Mouse (Mus musculus): ENCODE measurements around the gene Cinp. TPM values are rescaled to one million over a fixed set of nuclear protein-coding genes. Genes with fewer than 3 reads are reported as not detected.

Cinp gene
- total and polyA plus RNA-seq, 3 experiments, result 27.1 to 31.1 (median 27.3) TPM

DNA sequence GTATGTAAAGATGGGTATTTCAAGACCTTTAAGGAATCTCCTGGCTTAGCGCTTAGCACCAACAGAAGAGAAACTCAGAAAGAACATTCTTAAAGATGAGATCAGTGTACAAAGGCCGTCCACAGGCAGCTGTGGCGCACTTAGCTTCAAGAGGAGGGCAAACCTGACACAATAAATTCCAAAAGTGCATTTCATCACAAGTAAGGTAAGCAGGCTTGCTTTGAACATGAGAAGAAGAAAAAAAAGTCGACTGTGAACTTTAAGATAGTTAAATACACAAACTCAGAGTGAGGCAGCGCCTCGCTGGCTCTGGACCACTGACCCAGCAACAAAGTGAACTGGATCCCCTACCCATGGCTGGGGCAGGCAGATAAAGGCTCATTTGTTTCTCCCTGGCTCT is 52.2 kb downstream of the Cinp start:
- Histone ChIP-seq H3K27ac (no peak overlapping the region), H3K79me2 (replicated peaks; ENCODE audit: control insufficient read depth, insufficient read depth, low read length) (no peaks in the 10 kb centered on the region), H3K9ac (ENCODE audit: low read depth, low read length) (no peak overlapping the region), H3K27me3 (ENCODE audit: control insufficient read depth, insufficient read depth, low read length) (no peaks in the 10 kb centered on the region), H3K4me1 (ENCODE audit: control insufficient read depth, insufficient read depth, low read length) (no peaks in the 10 kb centered on the region), H3K36me3 (ENCODE audit: control insufficient read depth, insufficient read depth, low read length) (no peaks in the 10 kb centered on the region), H3K4me3 (no peak overlapping the region)
- no peak for DNase-seq
- intact Hi-C loops (cut with DNase I), result no loop called here
- WGBS, result 56% methylated on average over 6 of the region's 6 CpGs
- no peak for TF ChIP-seq POLR2A (IDR thresholded peaks at IDR 0.05; ENCODE audit: insufficient read depth, low read depth, low read length)
- TF ChIP-seq CTCF (IDR thresholded peaks at IDR 0.05), result no peak
- TF ChIP-seq EP300 (IDR thresholded peaks at IDR 0.05; ENCODE audit: insufficient read depth, low read depth, low read length), result no peak

DNA sequence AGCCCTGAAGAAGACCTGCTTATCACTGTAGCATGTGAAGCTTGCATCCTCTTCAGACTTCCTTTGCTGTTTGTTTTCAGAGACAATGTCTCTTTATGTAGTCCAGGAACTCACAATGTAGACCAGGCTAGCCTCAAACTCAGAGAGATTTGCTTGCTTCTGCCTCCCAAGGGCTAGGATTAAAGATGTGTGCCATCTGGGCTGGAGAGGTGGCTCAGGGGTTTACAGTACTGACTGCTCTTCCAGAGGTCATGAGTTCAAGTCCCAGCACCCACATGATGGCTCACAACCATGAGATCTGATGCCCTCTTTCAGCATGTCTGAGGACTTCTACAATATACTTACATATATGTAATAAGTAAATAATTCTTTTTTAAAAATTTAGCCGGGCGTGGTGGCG is 53.8 kb downstream of the Cinp start:
- Histone ChIP-seq H3K27ac (no peak overlapping the region), H3K79me2 (replicated peaks; ENCODE audit: control insufficient read depth, insufficient read depth, low read length) (no peaks in the 10 kb centered on the region), H3K36me3 (ENCODE audit: control insufficient read depth, insufficient read depth, low read length) (no peaks in the 10 kb centered on the region), H3K4me1 (ENCODE audit: control insufficient read depth, insufficient read depth, low read length) (no peaks in the 10 kb centered on the region), H3K27me3 (ENCODE audit: control insufficient read depth, insufficient read depth, low read length) (no peaks in the 10 kb centered on the region), H3K9ac (ENCODE audit: low read depth, low read length) (no peak overlapping the region), H3K4me3 (no peak overlapping the region)
- TF ChIP-seq EP300 (IDR thresholded peaks at IDR 0.05; ENCODE audit: insufficient read depth, low read depth, low read length) (no peak), CTCF (IDR thresholded peaks at IDR 0.05) (no peak), POLR2A (IDR thresholded peaks at IDR 0.05; ENCODE audit: insufficient read depth, low read depth, low read length) (no peak)
- WGBS, result 96% methylated on average over 3 of the region's 3 CpGs
- intact Hi-C loops (cut with DNase I), result no loop called here
- DNase-seq, result no peak

DNA sequence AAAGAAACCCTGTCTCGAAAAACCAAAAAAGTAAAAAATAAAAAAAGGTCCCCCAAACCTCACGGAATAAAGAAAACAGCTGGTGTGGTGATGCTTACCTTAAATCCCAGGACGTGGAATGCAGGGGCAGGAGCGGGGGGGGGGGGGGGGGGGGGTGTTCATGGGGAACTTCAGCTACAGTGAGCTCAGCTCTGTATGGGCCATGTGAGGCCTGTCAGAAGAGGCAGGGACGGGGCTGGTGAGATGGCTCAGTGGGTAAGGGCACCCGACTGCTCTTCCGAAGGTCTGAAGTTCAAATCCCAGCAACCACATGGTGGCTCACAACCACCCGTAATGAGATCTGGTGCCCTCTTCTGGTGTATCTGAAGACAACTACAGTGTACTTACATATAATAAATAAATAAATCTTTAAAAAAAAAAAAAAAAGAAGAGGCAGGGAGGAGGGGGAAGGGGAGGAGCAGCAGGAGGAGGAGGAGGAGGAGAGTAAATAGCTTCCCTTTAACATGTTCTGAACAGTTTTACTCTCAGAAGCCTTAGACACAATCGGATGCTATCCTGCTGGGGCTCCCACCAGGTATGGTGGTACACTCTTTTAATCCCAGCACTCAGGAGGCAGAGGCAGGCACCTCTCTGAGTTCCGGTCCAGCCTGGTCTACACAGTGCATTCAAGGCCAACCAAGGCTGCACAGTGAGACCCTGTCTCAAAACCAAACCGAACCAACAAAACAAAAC is 58.5 kb downstream of the Cinp start:
- DNase-seq, result no peak
- no peak overlapping the region for H3K9ac ChIP-seq (ENCODE audit: low read depth, low read length)
- no peaks in the 10 kb centered on the region for H3K36me3 ChIP-seq (ENCODE audit: control insufficient read depth, insufficient read depth, low read length)
- H3K27me3 ChIP-seq (ENCODE audit: control insufficient read depth, insufficient read depth, low read length), result no peaks in the 10 kb centered on the region
- WGBS, result 81% methylated on average over 10 of the region's 11 CpGs
- no peak for TF ChIP-seq POLR2A (IDR thresholded peaks at IDR 0.05; ENCODE audit: insufficient read depth, low read depth, low read length)
- no peak for TF ChIP-seq EP300 (IDR thresholded peaks at IDR 0.05; ENCODE audit: insufficient read depth, low read depth, low read length)
- TF ChIP-seq CTCF (IDR thresholded peaks at IDR 0.05), result no peak
- H3K27ac ChIP-seq, result no peak overlapping the region
- no peak overlapping the region for H3K4me3 ChIP-seq
- no peaks in the 10 kb centered on the region for H3K79me2 ChIP-seq (replicated peaks; ENCODE audit: control insufficient read depth, insufficient read depth, low read length)
- no peaks in the 10 kb centered on the region for H3K4me1 ChIP-seq (ENCODE audit: control insufficient read depth, insufficient read depth, low read length)
- intact Hi-C loops (cut with DNase I), result no loop called here

DNA sequence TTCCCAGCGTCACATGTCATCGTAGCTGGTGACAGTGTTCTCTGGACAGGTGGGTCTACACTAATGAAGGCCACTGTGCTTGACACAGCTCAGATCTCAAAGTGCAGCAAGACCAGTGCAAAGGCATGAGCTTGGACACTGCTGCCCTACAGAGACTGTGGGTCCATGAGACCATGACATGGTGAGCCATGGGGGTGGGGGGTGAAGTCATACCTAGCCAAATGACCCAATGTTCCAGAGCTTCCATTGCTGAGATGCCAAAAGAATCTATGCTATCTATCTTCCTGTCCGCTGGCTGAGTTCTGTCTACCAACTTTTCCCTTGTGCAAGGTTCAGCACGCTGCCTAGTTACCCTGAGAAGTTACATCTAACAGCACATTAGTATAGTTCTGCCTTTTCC is 60.0 kb downstream of the Cinp start:
- Histone ChIP-seq H3K27me3 (ENCODE audit: control insufficient read depth, insufficient read depth, low read length) (no peaks in the 10 kb centered on the region), H3K27ac (no peak overlapping the region), H3K4me3 (no peak overlapping the region), H3K4me1 (ENCODE audit: control insufficient read depth, insufficient read depth, low read length) (no peaks in the 10 kb centered on the region), H3K9ac (ENCODE audit: low read depth, low read length) (no peak overlapping the region), H3K79me2 (replicated peaks; ENCODE audit: control insufficient read depth, insufficient read depth, low read length) (no peaks in the 10 kb centered on the region), H3K36me3 (ENCODE audit: control insufficient read depth, insufficient read depth, low read length) (no peaks in the 10 kb centered on the region)
- TF ChIP-seq EP300 (IDR thresholded peaks at IDR 0.05; ENCODE audit: insufficient read depth, low read depth, low read length), result no peak
- intact Hi-C loops (cut with DNase I), result no loop called here
- DNase-seq, result no peak
- WGBS, result 92% methylated on average over 4 of the region's 4 CpGs

Other genes with a start within 250 kb of the Cinp start
- not detected for gene 1700001K19Rik, start 206.5 kb downstream of the Cinp start, total RNA-seq (2021)
- gene 1700001K19Rik, start 206.5 kb downstream of the Cinp start, polyA plus RNA-seq (2012; rRNA removed), result 0.12 TPM in 1 of 2 replicates, not detected in the other
- gene Hsp90aa1, start 186.4 kb downstream of the Cinp start, total RNA-seq (2021), result 100 to 1,000 TPM; 186 to 228 TPM
- gene Hsp90aa1, start 186.4 kb downstream of the Cinp start, polyA plus RNA-seq (2012; rRNA removed), result 47.5 and 99.5 TPM in 2 replicates
- 10 to 100 TPM; 28.6 to 30.9 TPM for gene Wdr20, start 151.2 kb downstream of the Cinp start, total RNA-seq (2021)
- gene Wdr20, start 151.2 kb downstream of the Cinp start, polyA plus RNA-seq (2012; rRNA removed), result 14.5 and 20.1 TPM in 2 replicates
- gene Mok, start 48.2 kb downstream of the Cinp start, total RNA-seq (2021), result under 1 TPM; 0.36 to 0.86 TPM
- gene Mok, start 48.2 kb downstream of the Cinp start, polyA plus RNA-seq (2012; rRNA removed), result 0.82 and 1.1 TPM in 2 replicates
- 10 to 100 TPM in 1 of 2 experiments, 1 to 10 TPM in 1; 9.1 to 10.3 TPM for gene Zfp839, start 38.9 kb downstream of the Cinp start, total RNA-seq (2021)
- gene Zfp839, start 38.9 kb downstream of the Cinp start, polyA plus RNA-seq (2012; rRNA removed), result 4.8 and 8.2 TPM in 2 replicates
- 1 to 10 TPM; 5.1 to 5.2 TPM for gene Tecpr2, start 119 bp upstream of the Cinp start, total RNA-seq (2021)
- 3.6 and 5.9 TPM in 2 replicates for gene Tecpr2, start 119 bp upstream of the Cinp start, polyA plus RNA-seq (2012; rRNA removed)
- gene Ankrd9, start 89.9 kb upstream of the Cinp start, total RNA-seq (2021), result 10 to 100 TPM; 59.3 to 84.2 TPM
- gene Ankrd9, start 89.9 kb upstream of the Cinp start, polyA plus RNA-seq (2012; rRNA removed), result 80.5 and 93.2 TPM in 2 replicates
- 10 to 100 TPM; 13.9 to 14.8 TPM for gene Rcor1, start 150.2 kb upstream of the Cinp start, total RNA-seq (2021)
- 5.9 and 9.9 TPM in 2 replicates for gene Rcor1, start 150.2 kb upstream of the Cinp start, polyA plus RNA-seq (2012; rRNA removed)

All from heart, adult 2 months (tissue).